Mouse (Mus musculus): Measurements from ENCODE around the gene Snx4.

GRCm38 (mm10) chr16:33292241-33292640, 41.0 kb downstream of the Snx4 start:
- TF ChIP-seq GATA1 (IDR thresholded peaks at IDR 0.05; ENCODE audit: borderline replicate concordance, low read length) (no peak), FLI1 (IDR thresholded peaks at IDR 0.05; ENCODE audit: low read length) (no peak)
